Mouse (Mus musculus): Measurements from ENCODE around the gene Tpbgl.

The Tpbgl gene

DNA sequence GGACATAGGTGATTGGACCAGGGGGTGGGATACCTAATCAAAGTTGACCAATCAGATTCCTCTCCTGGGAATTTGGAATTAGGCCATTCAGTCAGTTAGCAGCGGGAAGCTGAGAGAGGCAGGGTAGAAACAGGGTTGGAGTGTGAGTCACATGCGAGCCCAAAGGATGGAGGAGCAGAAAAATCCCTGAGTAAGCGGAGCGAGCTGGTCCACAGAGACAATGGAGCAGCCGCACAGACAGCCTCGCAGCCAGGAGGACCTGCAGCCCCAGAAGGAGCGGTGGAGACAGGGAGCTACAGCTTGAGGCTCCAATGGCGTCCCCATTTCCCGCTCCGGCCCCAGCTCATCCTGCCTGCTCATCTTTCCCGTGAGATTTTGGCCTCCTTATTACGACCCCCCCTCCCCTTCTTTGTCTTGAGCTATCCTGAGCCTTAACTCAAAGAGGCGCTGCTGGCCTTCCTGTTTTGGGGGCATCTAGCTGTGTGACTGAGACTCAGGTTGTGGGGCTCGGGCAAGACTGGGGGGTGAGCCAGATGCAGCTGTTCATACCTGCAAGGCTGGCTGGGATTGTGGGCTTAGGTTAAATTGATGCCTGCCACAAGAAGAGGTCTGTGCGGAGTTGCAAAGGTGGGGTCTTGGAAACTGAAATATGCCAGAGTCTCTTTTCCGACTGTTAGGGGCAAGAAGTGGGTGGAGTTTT lies 47.3 kb downstream of the Tpbgl start:
- no peak for DNase-seq (ENCODE audit: low spot score)

GRCm38 (mm10) chr7:99578246-99578645 lies 48.7 kb downstream of the Tpbgl start:
- no peak for DNase-seq (ENCODE audit: low spot score)
